Mouse (Mus musculus): ENCODE data around the gene Fam57a.
A peak's percentile ranks its signal among the peaks of the same experiment; 100 is the strongest.

- peak; percentile 27; the same call in 1 of the 2 replicates for TF ChIP-seq POLR2A (IDR thresholded peaks at IDR 0.05; ENCODE audit: low read depth, low read length)
- no peak for TF ChIP-seq CTCF (IDR thresholded peaks at IDR 0.05; ENCODE audit: extremely low read depth, insufficient read depth, insufficient read length, insufficient replicate concordance)
These were observed at the start of gene Fam57a, which contains the start of gene Vps53 for GRCm38 (mm10) chr11:76179495-76180145.
